Mouse (Mus musculus) cerebellum, adult 2 months (tissue): Measurements from ENCODE around the gene Fndc1. TPM values are rescaled to one million over a fixed set of nuclear protein-coding genes. Genes with fewer than 3 reads are reported as not detected.

Experiments
- DNase-seq, 2 experiments: peaks; one replicate each; pipeline ENCODE4 v3.0.0; 2021
- H3K27ac ChIP-seq: fragments of 200-500 bp; 2 replicates; pipeline ENCODE4 v1.5.1; 2012; ENCODE audit warnings: low read length, control low read depth, inconsistent platforms; ENCODE audit not compliant: insufficient read depth
- H3K27me3 ChIP-seq: fragments of 200-500 bp; 2 replicates; pipeline ENCODE4 v1.6.1; 2012; ENCODE audit warnings: inconsistent platforms, mild to moderate bottlenecking, low read length, moderate library complexity; ENCODE audit not compliant: control insufficient read depth, insufficient read depth
- H3K4me1 ChIP-seq: fragments of 200-500 bp; 2 replicates; pipeline ENCODE4 v1.6.1; 2011; ENCODE audit warnings: low read length; ENCODE audit not compliant: control insufficient read depth, insufficient read depth
- H3K4me3 ChIP-seq: fragments of 200-500 bp; replicated peaks from 2 replicates; pipeline ENCODE3; 2011; ENCODE audit warnings: mild to moderate bottlenecking, low read depth, low read length, control low read depth; ENCODE audit not compliant: insufficient read depth
- CTCF ChIP-seq: fragments of 200-500 bp; IDR thresholded peaks from 2 replicates; pipeline ENCODE4 v1.5.1; 2011; ENCODE audit warnings: low read depth, mild to moderate bottlenecking, control low read depth, low read length, moderate library complexity, borderline replicate concordance; ENCODE audit not compliant: insufficient read depth
- POLR2A ChIP-seq: fragments of 200-500 bp; IDR thresholded peaks from 2 replicates; pipeline ENCODE4 v1.6.1; 2011; ENCODE audit warnings: low read length, control low read depth, borderline replicate concordance; ENCODE audit not compliant: insufficient read depth
- WGBS: fragments of 180-500 bp; shearing (Covaris S2); methylation state at CpG from one replicate; pipeline ENCODE4 v1.1.7; 2018; 5-methylcytosine and 5-hydroxymethylcytosine counted together
- polyA plus RNA-seq: library from polyadenylated mRNA; depleted of rRNA; stranded (reverse); fragments of >200 nt; gene quantifications from 2 replicates; pipeline ENCODE4 v1.2.3, GENCODE M21; 2012; rRNA removed

Gene Fndc1
- polyA plus RNA-seq, 1 experiment, result 1.3 TPM

GRCm38 (mm10) chr17:7722991-7723390 is 104.1 kb downstream of the Fndc1 start:
- TF ChIP-seq CTCF (no peak), POLR2A (no peak)
- 41% methylated on average over 4 of the region's 4 CpGs for WGBS
- no peak for DNase-seq
- H3K4me1 ChIP-seq, result no peaks in the 10 kb centered on the region
- H3K4me3 ChIP-seq, result no peak overlapping the region
- H3K27ac ChIP-seq, result no peak overlapping the region
- H3K27me3 ChIP-seq, result no peaks in the 10 kb centered on the region

DNA sequence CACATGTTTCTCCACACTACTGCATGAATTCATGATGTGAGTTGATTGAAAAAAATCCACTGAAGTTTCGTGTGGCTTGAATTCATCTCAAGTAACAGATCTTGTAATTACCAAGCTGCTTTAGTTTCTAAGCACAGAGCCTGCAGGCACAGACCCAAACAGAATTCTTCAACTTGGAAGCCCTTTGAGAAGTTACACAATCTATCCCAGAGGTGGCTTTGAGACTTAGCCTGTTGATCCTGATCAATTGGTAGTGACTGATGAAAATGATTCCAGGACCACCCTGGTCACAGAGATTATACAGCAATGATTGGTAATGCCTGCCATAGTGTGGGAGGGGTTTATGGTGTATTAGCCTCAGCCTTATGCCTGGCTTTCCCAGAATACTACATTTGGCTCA is 108.2 kb downstream of the Fndc1 start:
- H3K4me3 ChIP-seq, result no peak overlapping the region
- no peak overlapping the region for H3K27ac ChIP-seq
- TF ChIP-seq POLR2A, result no peak
- TF ChIP-seq CTCF, result no peak
- H3K27me3 ChIP-seq, result no peaks in the 10 kb centered on the region
- H3K4me1 ChIP-seq, result no peaks in the 10 kb centered on the region
- no peak for DNase-seq
- 66% methylated on average over 1 of the region's 1 CpGs for WGBS

- no peak for DNase-seq
- TF ChIP-seq POLR2A (no peak), CTCF (no peak)
- no peaks in the 10 kb centered on the region for H3K27me3 ChIP-seq
- H3K4me1 ChIP-seq, result no peaks in the 10 kb centered on the region
- no peak overlapping the region for H3K27ac ChIP-seq
- no peak overlapping the region for H3K4me3 ChIP-seq
- 78% methylated on average over 6 of the region's 6 CpGs for WGBS
These were observed 109.2 kb downstream of the Fndc1 start for GRCm38 (mm10) chr17:7717945-7718344.

GRCm38 (mm10) chr17:7713020-7713419 is 114.1 kb downstream of the Fndc1 start:
- no peak overlapping the region for H3K4me3 ChIP-seq
- no peak for DNase-seq
- H3K27ac ChIP-seq, result no peak overlapping the region
- 68% methylated on average over 2 of the region's 2 CpGs for WGBS
- H3K27me3 ChIP-seq, result no peaks in the 10 kb centered on the region
- TF ChIP-seq POLR2A (no peak), CTCF (no peak)
- no peaks in the 10 kb centered on the region for H3K4me1 ChIP-seq

- Histone ChIP-seq H3K4me1 (no peaks in the 10 kb centered on the region), H3K27ac (no peak overlapping the region), H3K4me3 (no peak overlapping the region), H3K27me3 (no peaks in the 10 kb centered on the region)
- DNase-seq, result no peak
- TF ChIP-seq POLR2A (no peak), CTCF (no peak)
- 65% methylated on average over 4 of the region's 4 CpGs for WGBS
These were observed 120.0 kb downstream of the Fndc1 start for GRCm38 (mm10) chr17:7707073-7707472.

DNA sequence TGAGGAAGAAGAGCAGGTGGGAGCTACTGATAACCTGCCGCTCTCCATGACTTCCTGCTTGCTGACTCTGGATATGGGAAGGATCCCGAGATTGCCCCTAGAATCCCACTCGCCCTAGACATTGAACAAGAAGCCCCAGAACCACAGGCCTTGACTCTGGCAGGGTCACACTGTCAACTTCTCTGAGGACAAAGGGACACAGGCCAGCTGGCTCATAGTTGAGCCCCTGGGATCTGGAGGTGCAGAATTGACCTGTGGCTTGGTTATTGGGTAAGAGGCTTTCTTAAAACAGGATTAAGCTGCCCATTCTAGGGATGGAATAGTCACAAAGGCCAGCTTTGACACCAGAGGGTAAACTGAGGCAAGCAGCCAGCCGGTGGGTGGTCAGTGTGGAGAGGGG is 136.8 kb downstream of the Fndc1 start:
- 81% methylated on average over 4 of the region's 4 CpGs for WGBS
- Histone ChIP-seq H3K27ac (no peak overlapping the region), H3K4me3 (no peak overlapping the region), H3K4me1 (no peaks in the 10 kb centered on the region), H3K27me3 (no peaks in the 10 kb centered on the region; the same call in 1 of the 2 replicates)
- DNase-seq, result no peak
- TF ChIP-seq POLR2A, result no peak
- no peak for TF ChIP-seq CTCF

Other genes starting within 250 kb of the Fndc1 start
- gene Tagap, start 98.7 kb upstream of the Fndc1 start, polyA plus RNA-seq, result 0.25 and 0.39 TPM in 2 replicates
- 33.6 and 41.6 TPM in 2 replicates for gene Rsph3a, start 118.3 kb upstream of the Fndc1 start, polyA plus RNA-seq